Mouse (Mus musculus) G1E (cell line): ENCODE results near the gene Magt1. TPM values are rescaled to one million over a fixed set of nuclear protein-coding genes. Genes with fewer than 3 reads are reported as not detected.
A peak's percentile ranks its signal among the peaks of the same experiment; 100 is the strongest.

ENCODE experiments used
- ATAC-seq: 2 replicates; pipeline ENCODE4 v1.8.0; 2016; ENCODE audit warnings: mild to moderate bottlenecking; ENCODE audit not compliant: insufficient number of reproducible peaks, poor library complexity, low FRiP score, severe bottlenecking; ENCODE audit errors: extremely low read depth
- DNase-seq: peaks from one replicate; pipeline ENCODE4 v3.0.0; 2012; ENCODE audit warnings: low spot score
- H3K27me3 ChIP-seq: 2 replicates; pipeline ENCODE4 v1.6.1; 2012; ENCODE audit warnings: mild to moderate bottlenecking, low read length, inconsistent platforms; ENCODE audit not compliant: insufficient read depth
- H3K36me3 ChIP-seq: replicated peaks from 2 replicates; pipeline ENCODE3; 2012; ENCODE audit warnings: mild to moderate bottlenecking, inconsistent platforms
- H3K4me1 ChIP-seq: 2 replicates; pipeline ENCODE4 v1.6.1; 2012; ENCODE audit warnings: low read depth, low read length, inconsistent platforms, mixed read lengths; ENCODE audit not compliant: insufficient read depth
- H3K4me3 ChIP-seq: 2 replicates; pipeline ENCODE4 v1.5.1; 2012; ENCODE audit warnings: low read depth, mild to moderate bottlenecking, inconsistent platforms, low read length, moderate library complexity, mixed read lengths
- H3K9me3 ChIP-seq: replicated peaks from 2 replicates; pipeline ENCODE4 v1.6.1; 2012; ENCODE audit warnings: inconsistent platforms
- CTCF ChIP-seq: IDR thresholded peaks from 2 replicates; pipeline ENCODE4 v1.5.1; 2012; ENCODE audit warnings: low read depth, low read length, inconsistent platforms, mixed read lengths
- POLR2AphosphoS5 ChIP-seq: IDR thresholded peaks from 2 replicates; pipeline ENCODE4 v1.6.1; 2012; ENCODE audit warnings: low read depth, low read length, inconsistent platforms; ENCODE audit not compliant: insufficient replicate concordance
- TAL1 ChIP-seq: conservative IDR thresholded peaks from 2 replicates; pipeline ENCODE4 v1.6.1; 2012; ENCODE audit warnings: low read depth, low read length, inconsistent platforms, mixed read lengths
- polyA plus RNA-seq: library from polyadenylated mRNA; stranded (reverse); fragments of >175 nt; gene quantifications from 2 replicates; pipeline ENCODE4 v1.2.3, GENCODE M21; 2012
- total RNA-seq, 2 experiments: library from RNA; stranded (forward) in 1 of 2; stranded (reverse) in 1 of 2; fragments of 200-1000 nt in 1 of 2; fragments of >200 nt in 1 of 2; fragmentation: Nextera tagmentation in 1 of 2; gene quantifications; 2 replicates each; pipeline ENCODE4 v1.2.3; 2014 to 2017

The Magt1 gene
- total and polyA plus RNA-seq, 3 experiments, result 3.4 to 75.9 (median 53.4) TPM

DNA sequence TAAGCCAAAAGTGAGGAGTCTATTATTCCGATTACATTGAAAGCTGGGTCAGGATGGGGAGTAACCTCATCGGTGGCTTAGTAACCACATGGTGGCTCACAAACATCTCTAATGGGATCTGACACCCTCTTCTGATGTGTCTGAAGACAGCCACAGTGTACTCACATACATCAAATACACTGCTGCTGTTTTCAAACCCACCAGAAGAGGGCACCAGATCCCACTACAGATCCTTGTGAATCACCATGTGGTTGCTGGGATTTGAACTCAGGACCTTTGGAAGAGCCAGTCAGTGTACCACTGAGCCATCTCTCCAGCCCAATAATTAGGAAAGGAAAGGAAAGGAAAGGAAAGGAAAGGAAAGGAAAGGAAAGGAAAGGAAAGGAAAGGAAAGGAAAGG, 90.3 kb downstream of the Magt1 start:
- TF ChIP-seq TAL1, result no peak
- TF ChIP-seq POLR2AphosphoS5, result no peak
- peak; percentile 17; the same call in 1 of the 2 replicates for TF ChIP-seq CTCF
- Histone ChIP-seq H3K9me3 (no peaks in the 10 kb centered on the region), H3K4me3 (no peak overlapping the region), H3K36me3 (peaks cover 34% of the 10 kb centered on the region), H3K27me3 (no peaks in the 10 kb centered on the region), H3K4me1 (peaks cover 13% of the 10 kb centered on the region)
- ATAC-seq (no peak), DNase-seq (no peak)

Other genes with a start within 250 kb of the Magt1 start
- gene Fgf16, start 247.6 kb downstream of the Magt1 start, total RNA-seq (2014; fragmentation: Nextera tagmentation), result not detected in 2 replicates
- gene Fgf16, start 247.6 kb downstream of the Magt1 start, total RNA-seq (2017), result not detected in 2 replicates
- gene Fgf16, start 247.6 kb downstream of the Magt1 start, polyA plus RNA-seq, result not detected in 2 replicates
- gene Atrx, start 82.5 kb downstream of the Magt1 start, total RNA-seq (2014; fragmentation: Nextera tagmentation), result 302 and 418 TPM in 2 replicates
- 213 and 269 TPM in 2 replicates for gene Atrx, start 82.5 kb downstream of the Magt1 start, total RNA-seq (2017)
- gene Atrx, start 82.5 kb downstream of the Magt1 start, polyA plus RNA-seq, result 21.4 and 32.6 TPM in 2 replicates
- gene Cox7b, start 3.8 kb upstream of the Magt1 start, total RNA-seq (2014; fragmentation: Nextera tagmentation), result 53.8 and 103 TPM in 2 replicates
- 513 and 603 TPM in 2 replicates for gene Cox7b, start 3.8 kb upstream of the Magt1 start, total RNA-seq (2017)
- gene Cox7b, start 3.8 kb upstream of the Magt1 start, polyA plus RNA-seq, result 12.7 and 16.1 TPM in 2 replicates
- gene Atp7a, start 15.4 kb upstream of the Magt1 start, total RNA-seq (2014; fragmentation: Nextera tagmentation), result 36.4 and 49.7 TPM in 2 replicates
- gene Atp7a, start 15.4 kb upstream of the Magt1 start, total RNA-seq (2017), result 15.5 and 20.3 TPM in 2 replicates
- gene Atp7a, start 15.4 kb upstream of the Magt1 start, polyA plus RNA-seq, result 0.74 and 1.1 TPM in 2 replicates
- not detected in 2 replicates for gene Tlr13, start 131.3 kb upstream of the Magt1 start, total RNA-seq (2014; fragmentation: Nextera tagmentation)
- gene Tlr13, start 131.3 kb upstream of the Magt1 start, total RNA-seq (2017), result 0.06 and 0.11 TPM in 2 replicates
- gene Tlr13, start 131.3 kb upstream of the Magt1 start, polyA plus RNA-seq, result not detected in 2 replicates
- 667 and 759 TPM in 2 replicates for gene Pgk1, start 175.2 kb upstream of the Magt1 start, total RNA-seq (2014; fragmentation: Nextera tagmentation)
- gene Pgk1, start 175.2 kb upstream of the Magt1 start, total RNA-seq (2017), result 1,594 and 1,756 TPM in 2 replicates
- 110 and 118 TPM in 2 replicates for gene Pgk1, start 175.2 kb upstream of the Magt1 start, polyA plus RNA-seq
- 26.9 and 33.1 TPM in 2 replicates for gene Taf9b, start 209.3 kb upstream of the Magt1 start, total RNA-seq (2014; fragmentation: Nextera tagmentation)
- 13.9 and 17.7 TPM in 2 replicates for gene Taf9b, start 209.3 kb upstream of the Magt1 start, total RNA-seq (2017)
- gene Taf9b, start 209.3 kb upstream of the Magt1 start, polyA plus RNA-seq, result 0.36 and 0.43 TPM in 2 replicates
- not detected in 2 replicates for gene Fnd3c2, start 243.5 kb upstream of the Magt1 start, total RNA-seq (2014; fragmentation: Nextera tagmentation)
- not detected in 2 replicates for gene Fnd3c2, start 243.5 kb upstream of the Magt1 start, total RNA-seq (2017)
- gene Fnd3c2, start 243.5 kb upstream of the Magt1 start, polyA plus RNA-seq, result not detected in 2 replicates